Mouse (Mus musculus) MEL-GATA-1-ER (cell line): ENCODE measurements at regions not wholly inside any gene's neighbourhood (a gene's known extent, or its start where the extent isn't known, plus 50 kb on each side); places are given as distances from the start of the nearest gene placed in this dataset.
"Not testable (repeated sequence)": the region's sequence is repeated elsewhere in the genome, so short reads cannot be mapped to it uniquely, and the experiment has no call there.

Experiments used
- DNase-seq: peaks from one replicate; pipeline ENCODE4 v3.0.0-alpha.2; 2012; ENCODE audit warnings: low read depth; ENCODE audit errors: extremely low read depth

DNA sequence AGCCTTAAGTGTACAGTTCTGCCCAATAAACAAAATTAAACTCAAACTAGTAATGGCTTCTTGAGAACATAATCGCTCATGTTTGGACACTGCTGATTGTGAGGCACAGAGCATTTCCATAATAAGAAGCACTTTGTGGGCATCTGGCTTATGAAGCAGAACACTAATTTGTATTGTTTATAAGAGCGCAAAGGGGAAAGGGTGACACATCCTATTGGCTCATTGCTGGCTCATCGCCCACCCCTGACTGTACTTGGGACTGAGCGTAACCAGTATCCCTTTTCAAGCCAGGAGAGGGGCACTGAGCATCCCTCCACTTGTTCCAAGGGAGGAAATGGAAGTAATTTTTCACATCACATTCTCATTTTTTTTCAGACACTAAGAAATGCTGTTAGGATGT is 288.0 kb downstream of the Sfmbt2 start:
- no peak for DNase-seq

DNA sequence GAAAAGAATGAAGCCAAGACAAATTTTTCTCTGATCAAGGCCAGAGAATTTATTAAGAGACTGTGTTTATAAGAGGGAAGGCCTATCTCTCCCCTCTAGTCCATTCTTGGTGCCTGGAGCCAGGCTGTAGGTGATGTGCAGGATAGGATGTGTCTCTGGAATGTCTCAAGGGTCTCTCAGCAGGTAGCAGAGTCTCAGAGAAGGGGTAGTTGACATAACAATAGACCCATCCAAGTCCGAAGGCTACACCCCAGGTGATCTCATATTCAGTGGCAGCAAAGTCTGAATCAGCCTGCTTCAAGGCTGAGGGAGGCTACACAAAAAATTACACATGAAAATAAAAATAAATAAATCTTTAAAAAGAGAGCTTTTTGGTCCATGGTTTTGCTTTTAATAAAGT is 297.6 kb downstream of the Sfmbt2 start:
- not testable (repeated sequence) for DNase-seq

DNA sequence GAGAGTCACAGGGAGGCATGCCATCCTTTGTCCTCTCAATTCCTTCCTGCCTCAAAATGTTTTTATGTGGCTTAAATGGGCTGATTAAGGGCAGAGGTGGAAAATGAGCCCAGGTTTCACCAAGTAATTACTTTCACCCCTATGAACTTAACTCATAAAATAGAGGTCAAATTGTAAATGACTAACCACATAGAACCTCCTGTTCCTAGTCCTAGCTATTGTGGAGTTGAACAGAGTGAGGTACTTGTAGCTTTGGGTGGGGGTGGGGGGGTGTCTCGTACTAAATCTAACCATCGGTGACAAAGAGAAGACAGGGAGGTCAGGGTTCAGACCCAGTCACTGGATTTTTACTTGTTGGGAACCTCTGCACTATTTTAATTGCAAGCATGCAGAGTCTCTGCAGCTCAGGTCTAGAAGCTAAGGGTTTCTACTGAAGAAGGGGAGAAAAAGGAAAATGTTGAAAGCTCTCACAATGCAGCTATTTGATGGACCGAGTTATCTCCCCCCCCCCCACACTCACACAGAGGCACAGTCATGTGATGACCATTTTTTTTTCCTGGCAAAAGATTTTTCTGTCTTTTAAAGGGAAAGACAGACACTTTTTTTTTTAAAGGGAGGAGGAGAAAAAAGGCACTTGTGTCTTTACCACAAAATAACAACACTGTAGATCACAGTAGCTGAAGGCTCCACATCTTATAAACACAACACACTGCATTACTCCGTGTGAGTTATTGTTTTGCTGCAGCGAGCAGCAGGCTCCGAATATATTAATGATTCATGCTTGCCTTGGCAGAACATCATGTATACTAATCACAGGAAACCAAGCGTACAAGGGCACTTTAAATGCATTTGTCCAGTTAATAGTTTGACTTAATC is 300.4 kb downstream of the Sfmbt2 start:
- no peak for DNase-seq

- DNase-seq = no peak
These were observed 301.0 kb downstream of the Sfmbt2 start for GRCm38 (mm10) chr2:10671299-10671632.

DNA sequence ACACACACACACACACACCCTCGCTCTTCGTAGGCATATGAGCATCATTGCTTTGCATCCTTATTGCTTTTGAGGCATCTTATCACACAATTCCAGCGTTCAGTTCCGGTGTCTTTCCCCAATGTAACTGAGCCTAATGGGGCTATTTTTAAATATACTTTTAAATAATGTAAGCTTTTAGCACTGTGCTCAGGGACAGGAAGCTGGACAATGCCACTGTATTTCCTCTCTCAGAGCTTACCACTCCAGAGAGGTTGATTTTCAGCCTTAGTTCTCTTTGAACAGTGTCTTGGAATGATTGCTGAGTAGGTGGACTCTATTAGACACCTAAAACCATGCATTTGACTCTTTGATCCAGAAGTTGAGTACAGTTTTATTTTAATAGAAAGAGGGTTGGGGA is 301.9 kb downstream of the Sfmbt2 start:
- DNase-seq = no peak

- DNase-seq = no peak
These were observed 304.5 kb downstream of the Sfmbt2 start for GRCm38 (mm10) chr2:10674738-10675349.

DNA sequence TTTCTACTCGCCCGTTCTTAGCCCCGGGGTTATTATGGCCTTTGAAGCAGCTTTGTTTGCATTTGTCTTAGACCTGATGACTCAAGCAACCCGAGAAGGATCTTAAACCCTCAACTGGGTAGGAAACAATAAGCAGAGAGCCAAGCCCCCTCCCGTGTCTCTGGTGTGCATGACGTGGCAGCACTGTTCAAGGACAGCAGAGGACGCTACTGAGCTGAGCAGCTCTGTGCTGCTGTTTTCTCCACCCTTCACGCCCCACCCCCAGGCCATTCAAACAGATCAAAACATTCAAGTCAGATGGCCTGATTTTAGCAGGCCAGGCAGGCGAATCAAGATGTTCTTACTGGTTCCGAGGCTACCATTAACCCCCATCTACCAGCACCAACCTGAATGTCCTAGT is 331.1 kb downstream of the Sfmbt2 start:
- no peak for DNase-seq

DNA sequence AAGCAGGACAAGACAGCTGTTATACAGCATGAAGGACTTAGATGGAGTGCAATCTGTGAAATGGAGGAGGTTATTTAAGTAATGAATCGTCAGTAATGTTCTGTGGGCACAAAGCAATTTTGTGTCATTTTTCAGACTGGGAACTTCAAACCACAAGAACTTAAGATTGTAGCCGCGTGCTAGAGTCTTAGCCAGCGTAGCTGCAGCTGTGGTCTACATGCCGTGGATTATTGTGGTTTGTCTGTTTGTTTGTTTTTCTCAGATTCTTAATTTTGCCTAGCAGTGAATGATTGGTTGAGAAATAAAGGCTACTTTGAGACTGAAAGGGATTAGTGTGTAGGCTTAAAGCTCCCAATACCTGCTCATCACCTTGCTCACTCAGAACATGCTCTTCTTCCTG is 348.1 kb downstream of the Sfmbt2 start:
- DNase-seq = no peak

GRCm38 (mm10) chr2:10734337-10734736 is 364.0 kb downstream of the Sfmbt2 start:
- DNase-seq = not testable (repeated sequence)

GRCm38 (mm10) chr2:10736696-10737457 is 366.6 kb downstream of the Sfmbt2 start:
- DNase-seq = no peak

GRCm38 (mm10) chr2:10737458-10737775 is 367.1 kb downstream of the Sfmbt2 start:
- no peak for DNase-seq

DNA sequence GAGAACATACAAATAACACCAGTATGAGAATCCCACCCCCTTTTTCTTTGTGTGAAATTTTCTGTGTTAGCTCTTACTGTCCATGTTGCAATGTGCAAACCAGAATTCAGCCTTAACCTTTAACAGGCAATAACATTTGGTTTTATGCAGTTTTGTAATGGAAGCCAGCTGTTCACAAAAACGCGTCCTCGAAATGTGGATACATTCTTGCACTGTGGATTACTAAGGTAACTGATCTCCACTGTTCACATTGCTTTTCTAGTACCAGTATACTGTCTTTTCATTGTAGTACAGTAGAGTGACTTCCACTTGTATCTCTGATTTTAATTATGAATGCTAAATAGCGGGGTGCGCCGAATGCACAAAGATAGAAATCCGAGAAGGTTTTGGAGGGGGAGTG is 374.8 kb downstream of the Sfmbt2 start:
- no peak for DNase-seq

- no peak for DNase-seq
These were observed 385.1 kb downstream of the Sfmbt2 start for GRCm38 (mm10) chr2:10755375-10755774.

DNA sequence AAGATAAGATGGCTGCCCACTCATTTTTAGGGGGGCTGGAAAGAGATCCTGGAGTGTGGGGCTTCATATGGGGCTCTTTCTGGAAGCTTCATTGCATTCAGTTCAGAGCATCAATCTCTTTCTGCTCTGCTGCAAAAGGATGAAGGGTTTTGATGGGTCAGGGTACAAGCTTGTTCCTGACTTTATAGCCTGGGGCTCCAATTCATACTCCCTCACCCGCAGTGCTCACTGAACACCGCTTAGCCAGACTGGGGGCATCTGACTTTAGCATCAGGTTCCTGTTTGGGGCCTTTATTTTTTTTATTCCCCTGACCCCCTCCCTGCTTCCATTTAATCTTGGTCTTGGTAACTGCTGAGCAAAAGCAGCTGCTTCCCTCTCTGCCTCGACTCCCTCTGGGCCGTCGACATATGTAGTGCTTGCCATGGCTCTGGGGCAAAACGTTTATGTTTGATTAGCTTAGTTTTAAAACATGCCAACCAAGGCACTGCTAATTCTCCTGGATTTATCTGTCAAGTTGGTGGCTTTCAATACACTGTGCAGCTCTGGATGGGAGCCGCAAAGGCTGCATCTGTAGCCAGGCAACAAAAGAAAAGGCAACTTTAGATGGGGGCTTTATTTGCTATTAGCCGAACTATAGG is 387.0 kb downstream of the Sfmbt2 start:
- DNase-seq = no peak

DNA sequence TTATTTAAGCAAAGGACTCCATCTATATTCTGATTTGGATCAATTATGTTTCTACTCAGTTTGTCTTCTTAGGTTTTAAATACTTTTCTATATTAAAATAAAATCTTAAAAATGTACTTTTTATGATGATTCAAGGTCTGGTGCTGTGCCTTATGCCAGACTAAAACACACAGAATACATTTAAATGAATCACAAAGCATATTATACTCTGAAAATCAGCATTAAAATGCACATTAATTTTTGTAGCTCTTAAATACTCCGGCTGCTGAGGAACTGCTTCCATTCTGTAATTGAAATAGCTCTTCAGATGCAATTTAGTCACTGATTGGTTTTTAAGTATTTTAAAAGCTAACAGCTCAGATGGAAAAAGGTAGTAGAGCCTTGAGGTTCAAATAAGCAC is 387.6 kb downstream of the Sfmbt2 start:
- DNase-seq = no peak

DNA sequence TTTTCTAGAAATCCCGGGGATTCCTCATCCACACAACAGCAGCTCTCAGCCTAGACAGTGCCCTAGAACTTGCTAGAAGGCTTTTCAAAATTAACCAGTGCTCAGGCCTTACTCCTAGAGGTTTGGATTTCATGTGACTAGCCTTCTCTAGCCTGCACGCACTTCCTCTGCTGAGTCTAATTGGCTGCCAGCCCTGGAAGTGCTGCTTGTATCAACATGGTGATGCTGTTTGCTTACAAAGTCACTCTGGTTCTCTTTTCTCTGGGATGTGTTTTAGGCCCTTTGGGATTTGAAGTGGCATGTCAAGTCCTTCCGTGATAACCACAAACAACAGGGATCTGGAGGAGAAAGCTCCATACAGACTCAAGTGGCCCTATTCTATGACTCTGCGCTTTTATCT is 391.9 kb downstream of the Sfmbt2 start:
- no peak for DNase-seq

GRCm38 (mm10) chr2:10783071-10783470 is 388.8 kb upstream of the Prkcq start:
- no peak for DNase-seq

DNA sequence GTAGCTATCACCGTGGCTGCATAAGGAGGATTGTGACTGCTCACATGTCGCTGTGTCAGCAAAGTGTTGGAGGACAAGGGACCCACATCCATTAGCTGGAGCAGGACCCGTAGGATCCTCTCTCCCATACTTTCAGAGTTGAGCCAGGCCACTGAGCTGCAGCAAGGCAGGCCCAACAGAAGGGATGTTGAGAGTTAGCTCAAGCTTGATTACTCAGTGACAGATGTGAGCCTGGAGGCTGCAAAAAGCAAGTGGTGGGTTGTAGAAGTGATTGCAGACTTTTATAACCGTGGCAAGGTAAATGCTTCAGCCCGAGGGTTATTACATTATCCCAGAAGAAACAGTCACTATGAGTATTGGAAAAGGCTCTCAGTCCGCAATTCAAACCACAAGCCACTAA is 388.3 kb upstream of the Prkcq start:
- DNase-seq = no peak

DNA sequence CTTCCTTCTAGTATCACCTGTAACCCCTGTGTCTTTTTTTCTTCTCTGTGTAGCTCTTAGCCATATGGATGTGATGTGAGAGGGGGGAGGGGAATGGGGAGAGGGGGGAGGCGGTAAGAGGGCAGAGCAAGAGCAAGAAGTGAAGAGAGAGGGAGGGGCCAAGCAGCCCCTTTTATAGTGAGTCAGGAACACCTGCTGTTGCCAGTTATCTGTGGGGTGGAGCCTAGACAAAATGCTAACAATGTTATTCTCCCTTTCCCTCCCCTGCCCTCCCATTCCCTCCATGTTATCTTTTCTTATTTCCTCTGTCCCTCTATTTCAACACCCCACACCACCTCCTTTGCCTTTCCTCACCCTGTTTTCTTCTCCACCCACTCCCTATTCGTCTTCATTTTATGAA is 387.6 kb upstream of the Prkcq start:
- DNase-seq = no peak

GRCm38 (mm10) chr2:10785156-10785555 is 386.8 kb upstream of the Prkcq start:
- no peak for DNase-seq

DNA sequence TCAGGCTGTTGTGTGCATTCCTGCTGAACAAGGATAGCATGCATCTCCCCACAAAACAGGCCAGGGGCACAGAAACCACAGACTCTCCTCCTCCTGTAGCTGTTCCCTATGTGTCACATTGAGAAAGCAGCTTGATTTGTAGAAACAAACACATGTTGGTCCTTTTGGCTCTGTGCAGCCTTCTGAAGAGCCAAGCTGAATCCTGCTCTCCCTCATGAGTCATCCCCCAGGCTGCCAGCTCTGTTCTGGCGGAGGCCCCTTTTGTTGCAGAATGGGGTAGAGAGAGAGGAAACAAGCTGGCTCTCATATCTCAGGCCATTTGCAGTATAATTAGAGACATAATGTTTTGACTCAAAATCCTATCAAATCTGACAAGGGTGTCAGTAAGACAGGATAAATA is 383.4 kb upstream of the Prkcq start:
- no peak for DNase-seq

- DNase-seq = no peak
These were observed 380.7 kb upstream of the Prkcq start for GRCm38 (mm10) chr2:10791233-10791632.
